Mouse (Mus musculus) intestine, embryonic 16.5 days (tissue): ENCODE data around the gene Sphkap. TPM values are rescaled to one million over a fixed set of nuclear protein-coding genes. Genes with fewer than 3 reads are reported as not detected.

ENCODE experiments used
- ATAC-seq: fragments of 200-750 bp; cut with Nextera tagmentation; 2 replicates; pipeline ENCODE4 v1.8.0; 2017; ENCODE audit warnings: moderate TSS enrichment, moderate library complexity
- H3K27ac ChIP-seq: fragments of 300-500 bp; sonication (generic); 2 replicates; pipeline ENCODE4 v1.5.1; 2014; ENCODE audit warnings: mild to moderate bottlenecking, low read length
- H3K27me3 ChIP-seq: fragments of 300-500 bp; sonication (generic); replicated peaks from 2 replicates; pipeline ENCODE4 v1.6.1; 2014; ENCODE audit warnings: low read length, control low read depth, mixed read lengths; ENCODE audit not compliant: control insufficient read depth, insufficient read depth
- H3K36me3 ChIP-seq: fragments of 300-500 bp; sonication (generic); 2 replicates; pipeline ENCODE4 v1.6.1; 2014; ENCODE audit warnings: low read length, control low read depth; ENCODE audit not compliant: control insufficient read depth, insufficient read depth
- H3K4me1 ChIP-seq: fragments of 300-500 bp; sonication (generic); 2 replicates; pipeline ENCODE4 v1.6.1; 2014; ENCODE audit warnings: low read length, control low read depth, mixed read lengths; ENCODE audit not compliant: control insufficient read depth, insufficient read depth
- H3K4me2 ChIP-seq: fragments of 300-500 bp; sonication (generic); 2 replicates; pipeline ENCODE4 v1.6.1; 2014; ENCODE audit warnings: low read depth, low read length, control low read depth
- H3K4me3 ChIP-seq: fragments of 300-500 bp; sonication (generic); 2 replicates; pipeline ENCODE4 v1.5.1; 2014; ENCODE audit warnings: mild to moderate bottlenecking, low read length
- H3K9ac ChIP-seq: fragments of 300-500 bp; sonication (generic); 2 replicates; pipeline ENCODE4 v1.6.1; 2014; ENCODE audit warnings: low read depth, low read length
- H3K9me3 ChIP-seq: fragments of 300-500 bp; sonication (generic); 2 replicates; pipeline ENCODE4 v1.6.1; 2016; ENCODE audit warnings: low read length, control low read depth; ENCODE audit not compliant: control insufficient read depth
- WGBS: fragments of 180-500 bp; shearing (Covaris S2); extraction: QIAGEN DNeasy Blood & Tissue Kit; methylation state at CpG from one replicate; pipeline ENCODE4 v1.1.7; 2014; 5-methylcytosine and 5-hydroxymethylcytosine counted together
- polyA plus RNA-seq: library from polyadenylated mRNA; unstranded; fragments of >200 nt; fragmentation: Nextera tagmentation; extraction: Ambion mirVana; gene quantifications from 2 replicates; pipeline ENCODE4 v1.2.1, GENCODE M21; 2015

The Sphkap gene
- polyA plus RNA-seq, 1 experiment from 2014 or later = 0.72 TPM

DNA sequence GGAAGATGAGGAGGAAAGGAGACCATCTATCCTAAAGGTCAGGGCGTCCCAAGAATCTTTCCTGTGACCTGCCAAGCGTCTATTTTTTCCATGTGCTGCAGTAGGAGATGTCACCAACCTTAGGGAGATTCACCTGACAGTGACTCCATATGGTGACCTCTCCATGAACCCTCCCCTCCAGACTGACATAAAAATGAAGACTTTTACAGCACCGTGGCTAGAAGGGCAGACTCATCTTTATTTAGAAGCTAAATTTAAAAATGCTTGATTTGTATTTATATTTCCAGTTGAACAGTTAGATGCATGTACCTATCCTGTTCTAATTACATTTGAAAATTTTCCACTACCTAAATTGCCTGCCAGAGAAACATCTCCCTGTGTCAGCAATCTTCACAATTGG, 180.1 kb downstream of the Sphkap start:
- Histone ChIP-seq H3K9me3 (no peaks in the 10 kb centered on the region), H3K9ac (no peak overlapping the region), H3K27me3 (no peaks in the 10 kb centered on the region), H3K36me3 (no peaks in the 10 kb centered on the region), H3K4me1 (no peaks in the 10 kb centered on the region), H3K4me3 (no peak overlapping the region), H3K27ac (no peak overlapping the region), H3K4me2 (no peak overlapping the region)
- 76% methylated on average over 3 of the region's 3 CpGs for WGBS
- ATAC-seq = no peak

DNA sequence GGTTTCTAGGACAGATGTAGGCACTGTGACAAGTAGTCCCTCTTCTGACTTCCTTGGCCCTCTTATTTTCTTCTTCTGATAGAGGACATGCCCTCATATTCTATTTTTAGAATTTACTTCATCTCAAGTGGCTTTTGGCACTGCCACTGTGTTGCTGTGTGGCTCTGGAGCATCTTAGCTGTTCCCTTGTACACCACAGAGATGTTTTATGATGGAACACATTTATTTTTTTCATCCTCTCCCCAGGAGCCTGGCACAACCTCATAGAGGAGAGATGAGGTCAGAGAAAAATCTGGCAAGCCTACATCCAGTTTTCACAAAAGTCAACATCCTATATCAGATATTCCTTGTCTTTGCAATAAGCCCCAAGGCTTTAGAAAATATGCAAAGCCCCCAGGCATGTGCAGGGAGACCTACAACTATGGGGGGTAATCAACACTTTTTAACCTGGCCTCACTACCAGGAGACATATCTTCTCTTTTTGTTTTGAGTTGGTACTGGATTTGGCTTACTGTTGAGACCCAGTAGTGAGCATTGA, 183.5 kb downstream of the Sphkap start:
- Histone ChIP-seq H3K4me2 (no peak overlapping the region), H3K27me3 (no peaks in the 10 kb centered on the region), H3K4me3 (no peak overlapping the region), H3K4me1 (no peaks in the 10 kb centered on the region), H3K36me3 (no peaks in the 10 kb centered on the region), H3K9ac (no peak overlapping the region), H3K27ac (no peak overlapping the region), H3K9me3 (no peaks in the 10 kb centered on the region)
- ATAC-seq = no peak

GRCm38 (mm10) chr1:83223072-83223471, 184.9 kb downstream of the Sphkap start:
- Histone ChIP-seq H3K4me3 (no peak overlapping the region), H3K4me2 (no peak overlapping the region), H3K9ac (no peak overlapping the region), H3K4me1 (no peaks in the 10 kb centered on the region), H3K27ac (no peak overlapping the region), H3K9me3 (no peaks in the 10 kb centered on the region), H3K36me3 (no peaks in the 10 kb centered on the region), H3K27me3 (no peaks in the 10 kb centered on the region)
- WGBS = 85% methylated on average over 1 of the region's 1 CpGs
- no peak for ATAC-seq

DNA sequence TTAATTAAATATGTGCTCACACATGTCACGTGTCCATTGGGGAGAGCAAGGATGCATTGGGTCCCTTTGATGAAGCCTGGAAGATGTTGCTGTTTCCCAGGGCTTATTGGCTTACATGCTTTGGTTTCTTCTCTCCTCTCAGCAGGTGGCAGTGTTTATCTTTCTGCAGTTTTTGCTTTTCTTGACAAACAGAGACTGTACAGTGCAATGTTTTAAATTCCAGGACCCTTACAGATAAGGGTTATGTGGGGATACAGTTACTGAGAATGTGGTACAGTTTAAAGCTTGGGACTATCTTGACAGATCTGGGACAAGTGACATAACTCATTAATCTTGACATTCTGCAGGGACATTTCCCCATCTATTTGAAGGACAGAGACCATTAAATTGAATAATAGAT, 189.7 kb downstream of the Sphkap start:
- 40% methylated on average over 1 of the region's 1 CpGs for WGBS

GRCm38 (mm10) chr1:83209981-83210380, 198.0 kb downstream of the Sphkap start:
- no peak for ATAC-seq

More for the DNA sequence above, 189.7 kb downstream of the Sphkap start:
- no peak overlapping the region for H3K9ac ChIP-seq
- ATAC-seq = no peak
- no peaks in the 10 kb centered on the region for H3K27me3 ChIP-seq
- H3K4me2 ChIP-seq = no peak overlapping the region
- no peaks in the 10 kb centered on the region for H3K36me3 ChIP-seq
- no peaks in the 10 kb centered on the region for H3K9me3 ChIP-seq
- no peak overlapping the region for H3K4me3 ChIP-seq
- H3K27ac ChIP-seq = no peak overlapping the region
- no peaks in the 10 kb centered on the region for H3K4me1 ChIP-seq

More at GRCm38 (mm10) chr1:83209981-83210380, 198.0 kb downstream of the Sphkap start:
- Histone ChIP-seq H3K9me3 (no peaks in the 10 kb centered on the region), H3K27me3 (no peaks in the 10 kb centered on the region), H3K36me3 (no peaks in the 10 kb centered on the region), H3K4me3 (no peak overlapping the region), H3K27ac (no peak overlapping the region), H3K9ac (no peak overlapping the region), H3K4me1 (no peaks in the 10 kb centered on the region), H3K4me2 (no peak overlapping the region)
- 79% methylated on average over 1 of the region's 1 CpGs for WGBS

Other genes starting within 250 kb of the Sphkap start
- not detected in 2 replicates for gene Daw1, start 248.4 kb downstream of the Sphkap start, polyA plus RNA-seq